Mouse (Mus musculus) stomach, postnatal 0 days (tissue): ENCODE measurements at regions not wholly inside any gene's neighbourhood (a gene's known extent, or its start where the extent isn't known, plus 50 kb on each side); places are given as distances from the start of the nearest gene placed in this dataset.
A peak's percentile ranks its signal among the peaks of the same experiment; 100 is the strongest.

Experiments
- ATAC-seq: fragments of 200-750 bp; cut with Nextera tagmentation; 2 replicates; pipeline ENCODE4 v1.8.0; 2017; ENCODE audit not compliant: low FRiP score, low TSS enrichment
- DNase-seq: peaks from one replicate; pipeline ENCODE4 v3.0.0-alpha.2; 2016; ENCODE audit warnings: low spot score
- H3K27ac ChIP-seq: fragments of 300-500 bp; sonication (generic); replicated peaks from 2 replicates; pipeline ENCODE4 v1.5.1; 2014; ENCODE audit warnings: mild to moderate bottlenecking, control low read depth
- H3K27me3 ChIP-seq: fragments of 300-500 bp; sonication (generic); 2 replicates; pipeline ENCODE4 v1.6.1; 2014; ENCODE audit warnings: low read length; ENCODE audit not compliant: control insufficient read depth, insufficient read depth
- H3K36me3 ChIP-seq: fragments of 300-500 bp; sonication (generic); 2 replicates; pipeline ENCODE4 v1.6.1; 2014; ENCODE audit warnings: low read length, mixed read lengths; ENCODE audit not compliant: control insufficient read depth, insufficient read depth
- H3K4me1 ChIP-seq: fragments of 300-500 bp; sonication (generic); replicated peaks from 2 replicates; pipeline ENCODE4 v1.6.1; 2014; ENCODE audit warnings: antibody characterized with exemption; ENCODE audit not compliant: control insufficient read depth, insufficient read depth
- H3K4me2 ChIP-seq: fragments of 300-500 bp; sonication (generic); replicated peaks from 2 replicates; pipeline ENCODE4 v1.6.1; 2014; ENCODE audit warnings: low read depth, mild to moderate bottlenecking, control low read depth, moderate library complexity
- H3K4me3 ChIP-seq: fragments of 300-500 bp; sonication (generic); 2 replicates; pipeline ENCODE4 v1.5.1; 2014; ENCODE audit warnings: low read depth, low read length, control low read depth
- H3K9ac ChIP-seq: fragments of 300-500 bp; sonication (generic); 2 replicates; pipeline ENCODE4 v1.6.1; 2014; ENCODE audit warnings: mild to moderate bottlenecking, low read length, control low read depth, mixed read lengths
- H3K9me3 ChIP-seq: fragments of 300-500 bp; sonication (generic); 2 replicates; pipeline ENCODE4 v1.6.1; 2016; ENCODE audit warnings: low read length; ENCODE audit not compliant: control insufficient read depth
- CTCF ChIP-seq: IDR thresholded peaks from 2 replicates; pipeline ENCODE4 v1.5.1; 2016; ENCODE audit warnings: antibody characterized with exemption, low read depth, mild to moderate bottlenecking, moderate library complexity
- EP300 ChIP-seq: optimal IDR thresholded peaks from 2 replicates; pipeline ENCODE3; 2016; ENCODE audit warnings: antibody characterized with exemption
- WGBS: fragments of 180-500 bp; shearing (Covaris S2); extraction: QIAGEN DNeasy Blood & Tissue Kit; methylation state at CpG from one replicate; pipeline ENCODE4 v1.1.7; 2014; 5-methylcytosine and 5-hydroxymethylcytosine counted together

- WGBS = 73% methylated on average over 5 of the region's 5 CpGs
- no peak for DNase-seq
- TF ChIP-seq EP300 = no peak
- no peak for TF ChIP-seq CTCF
- Histone ChIP-seq H3K4me2 (no peak overlapping the region), H3K27me3 (no peaks in the 10 kb centered on the region), H3K36me3 (no peaks in the 10 kb centered on the region), H3K9me3 (no peaks in the 10 kb centered on the region), H3K9ac (no peak overlapping the region), H3K27ac (no peak overlapping the region), H3K4me3 (no peak overlapping the region), H3K4me1 (no peaks in the 10 kb centered on the region)
- no peak for ATAC-seq
Measured at GRCm38 (mm10) chr11:15218671-15219070, 619.6 kb downstream of the Pom121l12 start.

GRCm38 (mm10) chr11:15221856-15222255, 622.8 kb downstream of the Pom121l12 start:
- H3K27me3 ChIP-seq = no peaks in the 10 kb centered on the region
- ATAC-seq (no peak), DNase-seq (no peak)
- H3K9me3 ChIP-seq = no peaks in the 10 kb centered on the region
- WGBS = 69% methylated on average over 1 of the region's 1 CpGs
- H3K27ac ChIP-seq = no peak overlapping the region
- H3K4me2 ChIP-seq = no peak overlapping the region
- no peaks in the 10 kb centered on the region for H3K36me3 ChIP-seq
- no peak overlapping the region for H3K4me3 ChIP-seq
- no peak for TF ChIP-seq CTCF
- no peak for TF ChIP-seq EP300
- H3K4me1 ChIP-seq = no peaks in the 10 kb centered on the region
- H3K9ac ChIP-seq = no peak overlapping the region

DNA sequence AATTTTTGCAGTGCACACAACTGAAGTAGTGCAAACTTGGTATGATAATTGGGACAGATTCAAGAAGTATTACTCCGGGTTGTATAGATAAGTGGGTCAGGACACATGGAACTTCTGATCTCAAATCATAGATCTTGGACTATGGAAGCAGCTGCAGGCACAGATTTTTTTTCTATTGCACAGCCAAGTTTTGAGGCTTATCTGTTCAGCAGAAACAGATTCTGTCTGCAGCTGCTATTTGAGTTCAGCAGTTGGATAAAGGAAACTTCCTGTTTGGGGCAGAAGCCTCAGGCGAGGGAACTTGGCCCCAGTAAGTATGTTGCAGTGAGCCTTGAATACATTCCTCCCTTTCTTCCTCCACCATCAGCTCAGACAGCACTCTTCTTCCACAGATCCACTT, 650.9 kb downstream of the Pom121l12 start:
- no peak overlapping the region for H3K27ac ChIP-seq
- DNase-seq = no peak
- TF ChIP-seq EP300 (no peak), CTCF (no peak)
- no peaks in the 10 kb centered on the region for H3K27me3 ChIP-seq
- no peaks in the 10 kb centered on the region for H3K36me3 ChIP-seq
- no peak overlapping the region for H3K4me3 ChIP-seq
- H3K9me3 ChIP-seq = no peaks in the 10 kb centered on the region
- no peaks in the 10 kb centered on the region for H3K4me1 ChIP-seq
- ATAC-seq = no peak
- WGBS = 26% methylated on average over 2 of the region's 2 CpGs
- no peak overlapping the region for H3K4me2 ChIP-seq
- no peak overlapping the region for H3K9ac ChIP-seq

DNA sequence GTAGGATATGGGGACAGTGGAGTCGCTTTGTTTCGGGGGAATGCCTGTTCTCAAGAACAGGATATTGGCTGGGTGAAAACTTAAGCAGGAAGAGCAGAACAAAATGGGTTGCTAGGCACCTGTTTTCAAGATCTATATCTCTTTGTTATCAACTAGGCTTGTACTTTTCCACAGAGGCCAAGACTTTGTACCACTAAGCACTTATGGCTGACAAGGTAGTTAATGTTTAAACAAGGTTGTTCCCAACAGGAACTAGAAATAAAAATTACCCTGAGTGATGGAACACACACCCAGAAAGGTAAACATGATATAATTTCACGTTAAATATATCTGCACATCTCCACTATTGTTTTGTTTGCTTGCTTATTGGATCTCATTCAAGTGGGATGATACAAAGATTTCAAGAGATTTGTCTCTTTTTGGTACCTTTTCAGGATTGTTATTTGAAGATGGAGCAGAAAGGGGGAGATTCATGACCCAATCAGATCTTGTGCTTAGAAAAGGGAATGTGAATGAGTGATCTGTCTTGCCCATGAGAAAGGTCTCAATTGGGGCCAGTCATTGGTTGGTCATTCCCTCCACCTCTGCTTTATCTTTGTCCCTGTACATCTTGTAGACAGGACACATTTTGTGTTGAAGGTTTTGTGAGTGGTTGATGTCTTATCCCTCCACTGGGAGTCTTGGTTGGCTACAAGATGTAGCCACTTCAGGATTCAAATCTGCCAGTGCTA, 675.1 kb downstream of the Pom121l12 start:
- no peaks in the 10 kb centered on the region for H3K9me3 ChIP-seq
- H3K9ac ChIP-seq = no peak overlapping the region
- 58% methylated on average over 3 of the region's 3 CpGs for WGBS
- no peaks in the 10 kb centered on the region for H3K27me3 ChIP-seq
- no peak overlapping the region for H3K27ac ChIP-seq
- TF ChIP-seq CTCF = no peak
- no peak for TF ChIP-seq EP300
- no peaks in the 10 kb centered on the region for H3K4me1 ChIP-seq
- ATAC-seq = peak; percentile 72; the same call in 1 of the 2 replicates
- DNase-seq = no peak
- no peak overlapping the region for H3K4me3 ChIP-seq
- H3K36me3 ChIP-seq = no peaks in the 10 kb centered on the region
- H3K4me2 ChIP-seq = no peak overlapping the region

- Histone ChIP-seq H3K4me1 (no peaks in the 10 kb centered on the region), H3K9ac (no peak overlapping the region), H3K4me3 (no peak overlapping the region), H3K9me3 (no peaks in the 10 kb centered on the region), H3K4me2 (no peak overlapping the region), H3K27me3 (no peaks in the 10 kb centered on the region), H3K36me3 (no peaks in the 10 kb centered on the region), H3K27ac (no peak overlapping the region)
- WGBS = 93% methylated on average over 2 of the region's 2 CpGs
- DNase-seq = no peak
- TF ChIP-seq CTCF (no peak), EP300 (no peak)
- no peak for ATAC-seq
Measured at GRCm38 (mm10) chr11:15308457-15308856, 709.4 kb downstream of the Pom121l12 start.
